Mouse (Mus musculus): ENCODE results near the gene Cdr2.
"Not testable (repeated sequence)": the region's sequence is repeated elsewhere in the genome, so short reads cannot be mapped to it uniquely, and the experiment has no call there.

The Cdr2 gene

DNA sequence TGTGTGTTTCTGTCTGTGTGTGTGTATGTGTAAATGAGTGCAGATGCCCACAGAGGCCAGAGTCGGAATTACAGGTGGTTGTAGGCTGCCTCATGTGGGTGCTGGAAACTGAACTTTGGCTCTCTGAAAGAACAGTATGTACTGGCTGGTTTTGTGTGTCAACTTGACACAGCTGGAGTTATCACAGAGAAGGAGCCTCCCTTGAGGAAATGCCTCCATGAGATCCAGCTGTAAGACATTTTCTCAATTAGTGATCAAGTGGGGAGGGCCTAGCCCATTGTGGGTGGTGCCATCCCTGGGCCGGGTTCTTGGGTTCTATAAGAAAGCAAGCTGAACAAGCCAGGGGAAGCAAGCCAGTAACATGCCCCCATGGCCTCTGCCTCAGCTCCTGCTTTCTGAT is 9.6 kb downstream of the Cdr2 start:
- DNase-seq (ENCODE audit: low spot score in 2 of 2), result not testable (repeated sequence)

DNA sequence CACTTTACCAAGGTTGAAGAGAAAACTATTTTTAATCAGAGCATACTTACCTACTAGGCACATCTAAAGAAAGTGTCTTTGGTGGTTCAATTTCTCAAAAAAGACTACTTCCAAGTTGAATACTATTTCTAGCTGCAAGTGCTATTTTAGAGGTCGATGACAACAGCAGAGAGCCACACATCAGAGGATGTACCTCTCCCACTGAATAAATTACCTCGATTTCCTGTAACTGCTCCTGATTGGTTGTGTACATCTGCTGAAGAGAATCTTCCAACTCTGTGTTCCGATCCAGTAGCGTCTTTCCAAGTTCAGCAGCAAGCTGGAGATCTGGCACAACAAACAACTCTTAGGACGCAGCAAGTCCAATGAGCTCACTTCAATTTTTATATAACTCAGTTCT is 12.0 kb downstream of the Cdr2 start:
- no peak for DNase-seq (ENCODE audit: low spot score in 2 of 2)

- no peak for DNase-seq (ENCODE audit: low spot score in 2 of 2)
Observed at GRCm38 (mm10) chr7:120969221-120969620, 12.9 kb downstream of the Cdr2 start.

GRCm38 (mm10) chr7:120963126-120963525 is 19.0 kb downstream of the Cdr2 start:
- DNase-seq (ENCODE audit: low spot score in 2 of 2), result no peak

DNA sequence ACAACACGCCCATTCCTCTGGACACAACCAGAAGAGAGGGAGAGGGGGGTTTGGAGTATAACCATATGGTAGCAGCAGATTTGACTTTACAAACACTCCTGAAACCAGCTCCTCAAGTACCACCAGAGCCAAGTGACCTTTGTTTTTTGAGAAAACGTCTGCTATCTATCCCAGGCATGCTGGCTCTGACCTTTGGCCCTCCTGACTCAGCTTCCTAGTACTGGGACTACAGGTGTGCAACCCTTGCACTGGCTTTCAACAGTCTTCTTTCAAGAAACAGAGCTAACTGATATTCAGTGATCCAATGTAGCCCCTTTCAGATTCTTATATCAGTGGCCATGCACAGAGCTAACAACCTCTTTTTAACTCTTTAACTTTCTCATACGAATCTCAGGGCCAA is 20.2 kb downstream of the Cdr2 start:
- DNase-seq (ENCODE audit: low spot score in 2 of 2), result no peak

GRCm38 (mm10) chr7:120960601-120961000 is 21.5 kb downstream of the Cdr2 start:
- DNase-seq (ENCODE audit: low spot score in 2 of 2), result no peak

- no peak for DNase-seq (ENCODE audit: low spot score in 2 of 2)
Observed at GRCm38 (mm10) chr7:120960116-120960515, 22.0 kb downstream of the Cdr2 start.

DNA sequence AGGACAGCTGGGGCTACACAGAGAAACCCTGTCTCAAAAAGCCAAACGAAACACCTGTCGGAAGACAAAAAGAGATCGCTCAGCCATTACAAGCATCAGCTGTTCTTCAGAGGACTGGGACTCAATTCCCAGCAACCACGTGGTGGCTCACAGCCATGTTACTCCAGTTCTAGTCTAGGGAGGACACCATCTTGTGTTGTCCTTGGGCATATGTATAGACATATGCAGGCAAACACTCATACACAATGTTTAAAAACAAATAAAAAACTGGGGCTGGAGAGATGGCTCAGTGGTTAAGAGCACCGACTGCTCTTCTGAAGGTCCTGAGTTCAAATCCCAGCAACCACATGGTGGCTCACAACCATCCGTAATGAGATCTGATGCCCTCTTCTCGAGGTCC is 28.5 kb downstream of the Cdr2 start:
- DNase-seq (ENCODE audit: low spot score in 2 of 2), result not testable (repeated sequence)

- no peak for DNase-seq (ENCODE audit: low spot score in 2 of 2)
Observed at GRCm38 (mm10) chr7:120943936-120944509, 38.1 kb downstream of the Cdr2 start.

DNA sequence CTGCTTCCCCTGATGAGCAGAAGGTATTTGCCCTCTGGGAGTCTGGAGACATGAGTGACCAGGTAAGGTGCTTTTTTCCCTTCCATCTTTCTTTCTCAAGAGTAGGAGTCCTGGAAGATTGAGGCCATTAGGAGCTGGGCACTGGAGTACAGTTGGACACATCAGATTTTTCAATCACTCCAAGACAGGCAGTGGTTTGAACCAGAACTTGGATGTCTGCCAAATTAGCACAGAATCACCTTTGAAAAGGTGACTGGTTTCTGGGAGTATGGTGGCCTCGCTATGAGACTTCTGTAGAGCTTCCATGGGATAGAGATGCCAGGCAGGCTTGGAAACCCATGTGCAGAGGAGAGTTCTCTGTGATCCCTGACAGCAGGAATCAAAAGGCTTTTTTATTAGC is 39.6 kb downstream of the Cdr2 start:
- DNase-seq (ENCODE audit: low spot score in 2 of 2), result no peak

GRCm38 (mm10) chr7:120941214-120941613 is 40.9 kb downstream of the Cdr2 start:
- DNase-seq (ENCODE audit: low spot score in 2 of 2), result no peak

DNA sequence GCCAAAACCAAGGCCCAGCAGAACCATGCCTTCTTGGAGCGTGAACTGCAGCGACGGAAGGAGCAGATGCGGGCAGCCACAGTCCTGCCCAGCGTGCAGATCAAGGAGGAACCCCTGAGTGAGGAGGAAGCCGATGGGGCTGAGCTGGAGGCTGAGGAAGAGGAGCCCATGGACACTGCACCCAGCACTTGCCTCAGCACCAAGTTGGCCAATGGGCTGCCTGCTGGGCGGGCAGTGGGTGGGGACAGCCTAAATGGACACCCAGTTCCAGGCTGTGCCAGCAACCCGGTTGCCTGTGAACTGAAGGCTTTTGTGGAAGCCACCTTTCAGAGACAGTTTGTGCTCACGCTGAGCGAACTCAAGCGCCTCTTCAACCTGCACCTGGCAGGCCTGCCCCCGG is 41.8 kb downstream of the Cdr2 start:
- no peak for DNase-seq (ENCODE audit: low spot score in 2 of 2)

- no peak for DNase-seq (ENCODE audit: low spot score in 2 of 2)
Observed at GRCm38 (mm10) chr7:120938206-120938605, 43.9 kb downstream of the Cdr2 start.

DNA sequence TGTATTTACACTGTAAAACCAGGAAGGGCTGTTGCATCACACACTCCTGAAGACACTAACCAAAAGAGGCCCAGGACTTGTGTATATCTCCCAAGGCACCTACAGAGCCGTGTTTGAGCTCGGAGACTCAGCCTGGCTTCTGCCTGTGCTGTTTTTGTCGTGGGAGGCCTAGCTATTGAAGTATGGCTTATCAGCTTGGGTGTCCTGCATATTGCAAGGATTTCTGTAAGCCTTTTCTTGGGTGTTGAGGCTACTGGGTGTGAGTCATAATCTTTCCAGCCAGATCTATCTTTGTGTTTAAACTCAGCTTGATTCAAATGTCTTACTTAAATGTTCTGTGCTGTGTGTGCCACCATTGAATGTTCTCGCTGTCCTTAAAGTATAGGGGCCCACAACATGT is 45.6 kb downstream of the Cdr2 start:
- no peak for DNase-seq (ENCODE audit: low spot score in 2 of 2)

DNA sequence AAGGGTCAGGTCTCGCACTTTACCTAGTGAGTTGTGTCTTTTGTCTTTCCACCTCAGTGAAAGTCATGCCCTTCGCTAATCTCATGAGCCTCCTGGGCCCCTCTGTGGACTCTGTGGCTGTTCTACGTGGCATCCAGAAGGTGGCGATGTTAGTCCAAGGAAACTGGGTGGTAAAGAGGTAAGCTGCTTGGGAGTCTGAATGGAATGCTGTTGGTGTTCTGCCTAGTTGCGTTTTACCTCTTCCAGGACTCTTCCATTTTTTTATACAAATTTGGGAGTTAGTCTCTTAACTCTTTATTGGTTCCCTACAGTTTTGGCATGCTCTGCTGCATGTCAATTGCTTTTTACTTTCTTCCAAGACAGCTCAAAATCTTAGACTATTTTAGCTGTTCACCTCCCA is 47.4 kb downstream of the Cdr2 start:
- peak in 1 of 2 experiments; percentile 45 for DNase-seq (ENCODE audit: low spot score in 2 of 2)

- no peak for DNase-seq (ENCODE audit: low spot score in 2 of 2)
Observed at GRCm38 (mm10) chr7:120933680-120934195, 48.4 kb downstream of the Cdr2 start.

- no peak for DNase-seq (ENCODE audit: low spot score in 2 of 2)
Observed at GRCm38 (mm10) chr7:120933110-120933509, 49.0 kb downstream of the Cdr2 start.

DNA sequence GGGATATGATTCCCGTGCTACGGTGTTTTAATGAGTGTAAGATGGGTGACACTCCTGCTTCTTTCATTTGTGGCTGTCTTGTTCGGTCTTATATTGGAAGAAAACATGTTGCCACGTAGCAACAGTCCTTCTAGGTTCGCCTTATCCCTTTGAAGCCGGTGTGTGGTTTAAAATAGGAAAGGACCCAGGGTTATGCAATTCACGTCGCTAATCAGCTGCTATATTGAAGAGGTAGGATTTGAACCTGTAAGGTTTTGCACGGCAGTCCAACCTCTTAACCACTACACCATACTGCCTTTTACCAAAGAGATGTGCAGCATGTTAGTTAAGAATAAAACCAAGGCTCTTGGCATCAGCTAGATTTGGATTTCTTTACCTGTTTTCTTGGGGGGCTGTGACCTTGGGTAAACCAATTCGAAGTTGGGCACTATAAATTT is 63.6 kb downstream of the Cdr2 start:
- peak; percentile 26 to 58 for DNase-seq (ENCODE audit: low spot score in 2 of 2)

GRCm38 (mm10) chr7:120917592-120918461 is 64.3 kb downstream of the Cdr2 start, which contains the start of gene Polr3e:
Gene Polr3e (plus strand): TSS chr7:120917744.
- peak; percentile 100 for DNase-seq (ENCODE audit: low spot score in 2 of 2)

- no peak for DNase-seq (ENCODE audit: low spot score in 2 of 2)
Observed at GRCm38 (mm10) chr7:120917279-120917591, 64.9 kb downstream of the Cdr2 start.

DNA sequence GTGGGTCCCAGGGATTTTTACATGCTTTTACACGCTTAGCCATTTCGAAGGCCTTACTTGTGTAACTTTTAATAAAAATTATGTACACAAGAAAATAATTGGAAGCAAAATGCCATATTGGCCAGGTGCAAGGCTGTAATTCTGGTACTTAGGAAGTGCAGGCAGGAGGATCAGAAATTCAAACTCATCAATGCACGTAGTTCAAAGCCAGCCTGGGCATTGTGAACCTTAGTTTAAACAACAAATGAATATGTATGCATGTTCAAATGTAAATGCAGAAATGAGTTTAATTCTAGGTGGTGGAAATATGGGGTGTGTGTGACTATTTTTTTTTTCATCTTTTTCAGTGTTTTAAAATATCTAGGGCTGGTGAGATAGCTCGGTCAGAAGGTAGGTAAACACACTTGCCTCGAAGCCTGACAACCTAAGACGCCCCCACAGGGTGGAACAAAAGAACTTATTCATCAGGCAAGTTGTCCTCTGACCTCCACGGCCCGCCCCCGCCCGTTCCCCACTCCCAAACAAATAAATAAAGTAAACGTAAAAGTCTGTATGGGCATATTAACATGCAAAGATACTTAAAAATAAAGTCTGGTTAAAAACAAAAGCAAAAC is 65.7 kb downstream of the Cdr2 start:
- DNase-seq (ENCODE audit: low spot score in 2 of 2), result no peak

GRCm38 (mm10) chr7:120913332-120913731 is 68.8 kb downstream of the Cdr2 start:
- no peak for DNase-seq (ENCODE audit: low spot score in 2 of 2)

DNA sequence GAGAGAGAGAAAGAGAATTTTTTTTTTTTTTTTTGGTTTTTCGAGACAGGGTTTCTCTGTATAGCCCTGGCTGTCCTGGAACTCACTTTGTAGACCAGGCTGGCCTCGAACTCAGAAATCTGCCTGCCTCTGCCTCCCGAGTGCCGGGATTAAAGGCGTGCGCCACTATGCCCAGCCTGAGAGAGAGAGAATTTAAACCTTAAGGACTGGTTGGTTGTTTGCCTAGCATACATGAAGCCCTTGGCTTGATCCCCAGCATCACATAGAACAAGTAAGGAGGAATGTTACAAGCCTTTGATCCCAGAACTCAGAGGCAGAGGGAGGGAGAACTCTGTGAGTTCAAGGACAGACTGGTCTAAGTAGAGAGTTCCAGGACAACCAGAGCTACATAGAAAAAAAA is 70.8 kb downstream of the Cdr2 start:
- not testable (repeated sequence) for DNase-seq (ENCODE audit: low spot score in 2 of 2)
